ENCODE assay signal across 8 mouse cellular contexts in genomic region chr12:54656396-54657171, GRCm38 (mm10). TPM values are rescaled to one million over a fixed set of nuclear protein-coding genes. Genes with fewer than 3 reads are reported as not detected.
DNase-seq lines count a peak whose midpoint lies in the region; ATAC-seq and TF ChIP-seq lines count a peak whose summit lies in the region.

Gene Sptssa, minus strand, starts transcription at chr12:54656573.

- peaks cover 5% of the 10 kb centered on the region; the same call in 1 of the 2 replicates for H3K4me1 ChIP-seq in bone marrow, adult 2 months (ENCODE audit: control insufficient read depth, insufficient read depth, low read length)
- H3K4me1 ChIP-seq in embryonic facial prominence, embryonic 15.5 days, result peaks cover 17% of the 10 kb centered on the region
- H3K4me1 ChIP-seq in kidney, embryonic 14.5 days (ENCODE audit: control insufficient read depth, insufficient read depth, low read length), result peaks cover 28% of the 10 kb centered on the region; the same call in 1 of the 2 replicates
- peaks cover 14% of the 10 kb centered on the region for H3K4me1 ChIP-seq in limb, embryonic 15.5 days

- H3K4me2 ChIP-seq in embryonic facial prominence, embryonic 15.5 days (replicated peaks), result peak within 1 kb of the TSS; percentile 72
- peak within 1 kb of the TSS; percentile 78 for H3K4me2 ChIP-seq in kidney, embryonic 14.5 days (replicated peaks; ENCODE audit: low read depth, low read length)
- H3K4me2 ChIP-seq in limb, embryonic 15.5 days, result peak within 1 kb of the TSS; percentile 69

- DNase-seq in 416B (ENCODE audit: low read depth), result peak; percentile 93
- DNase-seq in heart, adult 9 months (ENCODE audit: low spot score in 2 of 2), result peak; percentile 96 to 97
- DNase-seq in monocyte, adult 2 months (ENCODE audit: low read depth in 1 of 2, low spot score in 2 of 2), result peak; percentile 89 to 91
- peak; percentile 95 to 96 for DNase-seq in spleen, postnatal 36 days (ENCODE audit: low spot score in 2 of 2)

- no peak for TF ChIP-seq CTCF in bone marrow, adult 2 months (IDR thresholded peaks at IDR 0.05; ENCODE audit: control insufficient read depth, insufficient read depth, low read length)

- peak within 1 kb of the TSS; percentile 59 for H3K9ac ChIP-seq in embryonic facial prominence, embryonic 15.5 days
- H3K9ac ChIP-seq in kidney, embryonic 14.5 days (ENCODE audit: low read depth, low read length), result peak within 1 kb of the TSS; percentile 81
- peak within 1 kb of the TSS; percentile 59 for H3K9ac ChIP-seq in limb, embryonic 15.5 days

- H3K27ac ChIP-seq in bone marrow, adult 2 months (ENCODE audit: control insufficient read depth, insufficient read depth, low read depth, low read length, poor library complexity), result peak within 1 kb of the TSS; percentile 60
- peak within 1 kb of the TSS; percentile 89 for H3K27ac ChIP-seq in embryonic facial prominence, embryonic 15.5 days (replicated peaks)
- peak within 1 kb of the TSS; percentile 85 for H3K27ac ChIP-seq in kidney, embryonic 14.5 days (ENCODE audit: low read depth, low read length)
- H3K27ac ChIP-seq in limb, embryonic 15.5 days, result peak within 1 kb of the TSS; percentile 88

- ATAC-seq in embryonic facial prominence, embryonic 15.5 days (ENCODE audit: insufficient number of reproducible peaks, low FRiP score, low TSS enrichment, low read depth), result peak; percentile 100
- peak; percentile 99 for ATAC-seq in kidney, embryonic 14.5 days (ENCODE audit: low FRiP score, low TSS enrichment)
- ATAC-seq in limb, embryonic 15.5 days (ENCODE audit: insufficient number of reproducible peaks, low FRiP score, low TSS enrichment, low read depth), result peak; percentile 99

- WGBS in bone marrow, adult 2 months, result 9% methylated on average over 53 of the region's 53 CpGs
- WGBS in embryonic facial prominence, embryonic 15.5 days, result 6% methylated on average over 53 of the region's 53 CpGs
- WGBS in kidney, embryonic 14.5 days, result 8% methylated on average over 49 of the region's 53 CpGs
- WGBS in limb, embryonic 15.5 days, result 7% methylated on average over 53 of the region's 53 CpGs

- no peaks in the 10 kb centered on the region for H3K36me3 ChIP-seq in embryonic facial prominence, embryonic 15.5 days
- H3K36me3 ChIP-seq in kidney, embryonic 14.5 days (ENCODE audit: control insufficient read depth, insufficient read depth, low read length), result no peaks in the 10 kb centered on the region
- no peaks in the 10 kb centered on the region for H3K36me3 ChIP-seq in limb, embryonic 15.5 days

- TF ChIP-seq POLR2A in bone marrow, adult 2 months (IDR thresholded peaks at IDR 0.05; ENCODE audit: borderline replicate concordance, control insufficient read depth, low read depth, low read length), result peak; percentile 94

- no peaks in the 10 kb centered on the region for H3K27me3 ChIP-seq in embryonic facial prominence, embryonic 15.5 days
- H3K27me3 ChIP-seq in kidney, embryonic 14.5 days (ENCODE audit: control insufficient read depth, insufficient read depth, low read length), result no peaks in the 10 kb centered on the region
- no peaks in the 10 kb centered on the region for H3K27me3 ChIP-seq in limb, embryonic 15.5 days

- H3K4me3 ChIP-seq in bone marrow, adult 2 months (replicated peaks; ENCODE audit: control insufficient read depth, low read depth, low read length), result peak within 1 kb of the TSS; percentile 91
- peak within 1 kb of the TSS; percentile 65 for H3K4me3 ChIP-seq in embryonic facial prominence, embryonic 15.5 days (replicated peaks)
- H3K4me3 ChIP-seq in kidney, embryonic 14.5 days (ENCODE audit: low read length), result peak within 1 kb of the TSS; percentile 77
- peak within 1 kb of the TSS; percentile 63 for H3K4me3 ChIP-seq in limb, embryonic 15.5 days

- no peaks in the 10 kb centered on the region for H3K9me3 ChIP-seq in embryonic facial prominence, embryonic 15.5 days (replicated peaks)
- H3K9me3 ChIP-seq in kidney, embryonic 14.5 days (ENCODE audit: control insufficient read depth, low read length), result no peaks in the 10 kb centered on the region
- H3K9me3 ChIP-seq in limb, embryonic 15.5 days, result no peaks in the 10 kb centered on the region

RNA-seq across cellular contexts. Expression of gene Sptssa, which starts in this region (rescaled TPM):
- 14.8 and 28.0 TPM in 2 replicates for polyA plus RNA-seq in bone marrow, adult 2 months (2011; ENCODE audit: insufficient read depth, insufficient read length, low replicate concordance, missing spikeins)
- polyA plus RNA-seq in embryonic facial prominence, embryonic 15.5 days (2015; fragmentation: Nextera tagmentation; extraction: Ambion mirVana), result 190 and 192 TPM in 2 replicates
- polyA plus RNA-seq in kidney, embryonic 14.5 days (2014; fragmentation: Nextera tagmentation; extraction: Ambion mirVana), result 224 and 255 TPM in 2 replicates
- 237 and 244 TPM in 2 replicates for polyA plus RNA-seq in limb, embryonic 15.5 days (2015; fragmentation: Nextera tagmentation; extraction: Ambion mirVana)

Comparison
In these comparisons a context has a peak if more than half of its experiments do, and no peak if none do; other contexts are left out.
1. Peak in every context shown above with its lines: DNase-seq, ATAC-seq, H3K4me3 ChIP-seq and H3K27ac ChIP-seq.